Mouse (Mus musculus) left cerebral cortex, adult 11 months (tissue): ENCODE data around the gene Mapk8ip1.

ENCODE experiments used
- DNase-seq: peaks from one replicate; pipeline ENCODE4 v3.0.0; 2022; ENCODE audit warnings: low spot score

Gene Mapk8ip1

DNA sequence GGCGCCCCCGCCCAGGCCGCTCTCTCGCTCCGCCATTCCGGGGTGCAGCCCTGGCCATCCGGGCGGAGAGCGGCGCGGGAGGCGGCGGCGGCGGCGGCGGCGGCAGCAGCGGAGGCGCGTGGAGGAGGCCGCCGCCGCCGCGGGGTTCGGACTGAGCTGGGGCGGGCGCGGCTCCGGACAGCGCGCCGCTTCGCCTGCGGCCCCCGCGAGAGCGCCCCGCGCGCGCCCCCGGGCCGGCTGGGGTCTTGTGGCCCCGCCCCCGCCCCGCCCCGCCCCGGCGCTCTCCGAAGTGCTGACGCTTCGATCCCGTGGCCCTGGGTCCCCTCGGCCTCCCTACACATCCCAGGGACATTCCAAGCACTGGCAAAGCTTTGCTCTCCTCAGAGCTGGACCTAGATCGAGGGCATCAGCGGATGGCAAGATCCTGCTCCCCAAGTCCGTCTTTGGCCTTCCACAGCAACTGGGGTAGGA, at the start of gene Mapk8ip1:
TSS of gene Mapk8ip1 (minus strand) at position 173 of the 471 bp plus-strand sequence.
- DNase-seq: no peak

DNA sequence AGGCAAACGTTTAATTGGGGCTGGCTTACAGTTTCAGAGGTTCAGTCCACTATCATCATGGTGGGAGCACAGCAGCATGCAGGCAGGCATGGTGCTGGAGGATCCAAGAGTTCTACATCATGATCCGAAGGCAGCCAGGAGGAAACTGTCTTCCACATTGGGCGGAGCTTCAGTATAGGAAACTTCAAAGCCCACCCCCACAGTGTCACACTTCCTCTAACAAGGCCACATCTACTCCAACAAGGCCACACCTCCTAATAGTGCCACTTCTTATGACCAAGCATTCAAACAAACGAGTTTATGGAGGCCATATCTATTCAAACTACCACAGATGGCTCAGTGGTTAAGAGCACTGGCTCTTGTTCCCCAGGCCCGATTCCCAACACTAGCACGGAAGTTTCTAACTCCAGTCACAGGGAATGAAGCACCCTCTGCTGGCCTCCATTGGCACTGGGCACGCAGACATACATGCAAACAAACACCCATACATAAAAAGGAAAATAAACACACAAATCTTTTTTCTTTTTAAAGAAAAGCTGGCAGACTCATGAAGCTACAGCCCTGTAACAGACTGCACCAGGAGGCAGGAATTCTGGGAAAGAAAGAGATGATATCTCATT, 46.2 kb upstream of the Mapk8ip1 start:
- DNase-seq: no peak

DNA sequence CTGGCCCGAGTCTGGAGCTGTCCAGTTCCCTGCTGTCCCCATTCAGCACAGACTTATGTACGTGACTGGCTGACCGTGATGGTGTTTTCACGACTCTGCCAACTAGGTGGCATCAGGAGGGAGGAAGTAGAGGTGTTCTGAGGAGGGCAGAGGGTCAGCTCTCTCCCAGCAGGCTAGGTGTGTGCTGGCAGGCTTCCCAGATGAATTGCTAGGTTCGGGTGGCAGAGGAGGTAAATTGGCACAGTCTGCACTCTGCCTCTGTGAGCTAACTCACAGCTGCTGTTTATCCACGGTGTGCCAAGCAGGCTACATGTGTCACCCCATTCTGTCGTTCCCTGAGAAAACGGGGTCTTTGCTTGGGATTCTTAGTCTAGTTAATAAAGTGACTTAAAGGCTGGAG, 45.6 kb upstream of the Mapk8ip1 start:
- no peak for DNase-seq

DNA sequence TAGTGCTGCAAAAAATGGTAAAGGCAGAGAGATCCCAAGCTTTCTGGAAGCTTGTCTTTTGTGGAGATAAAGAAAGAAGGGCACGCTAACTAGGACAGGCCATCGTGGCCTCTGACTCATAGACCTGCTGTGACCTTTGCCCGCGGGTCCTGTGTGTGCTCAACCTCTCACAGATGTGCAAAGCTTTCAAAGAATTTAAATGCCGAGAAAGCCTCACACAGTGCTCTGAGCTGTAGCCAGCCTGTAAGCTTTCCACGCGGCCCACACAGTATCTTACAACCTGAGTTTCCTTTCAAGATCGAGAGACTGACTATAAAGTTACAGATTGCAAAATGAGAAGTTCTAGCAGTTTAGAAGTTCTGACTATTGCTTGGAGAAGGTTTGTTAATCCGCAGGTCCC, 44.8 kb upstream of the Mapk8ip1 start:
- no peak for DNase-seq

DNA sequence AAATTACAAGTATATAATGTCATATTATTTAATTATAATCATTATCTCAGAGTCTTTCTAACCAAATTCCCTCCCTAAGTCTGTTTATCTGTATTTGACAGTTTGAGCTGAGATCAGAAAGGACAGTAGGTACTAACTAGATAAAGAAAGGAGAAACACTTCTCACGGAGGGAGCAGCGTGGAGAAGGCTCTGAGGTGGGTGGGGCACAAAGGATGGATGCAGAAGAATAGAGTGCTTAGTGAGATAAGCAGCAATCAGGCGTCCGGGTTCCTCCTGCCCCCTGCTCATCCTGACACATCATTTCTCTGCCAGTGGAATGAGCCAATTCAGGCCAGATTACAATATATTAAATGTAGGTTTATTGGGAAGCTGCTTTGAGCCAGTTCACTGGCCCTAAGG, 43.3 kb upstream of the Mapk8ip1 start:
- DNase-seq: no peak

DNA sequence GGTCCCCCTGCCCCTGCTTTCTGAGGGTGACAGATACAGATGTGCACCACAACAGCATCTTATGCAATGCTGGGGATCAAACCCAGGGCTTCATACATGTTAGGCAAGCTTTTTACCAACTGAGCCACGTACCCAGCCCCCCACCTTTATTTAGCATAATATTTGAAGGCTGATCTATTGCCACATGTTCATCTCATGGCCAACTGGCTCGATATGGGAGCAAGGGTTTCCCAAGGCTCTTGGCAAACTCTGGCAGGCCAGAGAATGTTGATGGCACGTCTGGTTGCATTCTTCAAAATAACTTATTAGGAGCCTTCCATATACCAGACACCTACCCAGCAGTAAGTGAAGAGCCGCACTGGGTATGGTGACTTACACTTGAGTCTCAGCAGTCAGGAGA, 42.2 kb upstream of the Mapk8ip1 start:
- DNase-seq: no peak

DNA sequence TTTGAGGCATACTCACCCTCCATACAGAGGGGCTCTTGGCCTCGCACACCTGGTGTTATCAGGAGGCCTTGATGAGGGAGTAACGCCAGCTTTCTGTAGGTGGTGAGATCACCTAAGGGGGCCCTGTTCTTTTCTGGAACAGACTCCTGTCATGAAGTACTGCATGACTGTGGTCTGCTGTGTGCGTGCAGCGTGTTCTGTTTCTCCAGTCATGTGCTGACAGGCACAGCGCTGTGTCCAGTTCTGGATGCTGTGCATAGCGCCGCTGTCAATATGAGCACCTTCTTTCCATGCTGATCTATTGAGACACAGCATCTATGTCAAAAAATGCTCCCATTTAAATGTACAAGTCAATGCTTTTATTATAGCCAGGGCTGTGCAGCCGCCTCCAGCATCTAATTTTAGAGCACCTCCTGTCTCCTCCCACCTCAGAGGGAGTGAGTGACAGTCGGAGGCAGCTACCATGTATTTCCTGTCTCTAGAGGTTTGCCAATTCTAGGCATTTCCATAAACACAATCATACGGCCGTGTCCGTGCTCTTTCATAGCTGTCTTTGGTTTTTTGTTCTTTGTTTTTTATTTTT, 41.4 kb upstream of the Mapk8ip1 start:
- no peak for DNase-seq

DNA sequence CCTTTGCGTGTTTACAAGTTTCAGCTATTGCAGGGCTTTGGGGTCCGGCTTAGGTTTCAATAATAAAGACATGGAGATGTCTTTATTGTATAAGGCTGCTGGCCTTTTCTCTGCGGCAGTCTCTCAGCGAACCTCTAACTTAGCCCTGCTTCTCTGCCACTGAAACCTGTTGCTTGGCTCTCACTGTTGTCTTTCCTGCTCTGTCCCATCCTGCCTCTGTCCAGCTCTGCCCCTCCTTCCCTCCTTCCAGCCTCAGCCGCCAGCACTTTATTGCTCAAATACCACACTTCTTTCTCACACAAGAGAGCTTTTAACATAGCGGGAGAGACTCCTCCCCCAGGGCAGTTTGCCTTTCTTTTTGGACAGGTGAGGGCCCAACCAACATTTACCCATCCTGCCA, 39.4 kb upstream of the Mapk8ip1 start:
- no peak for DNase-seq

DNA sequence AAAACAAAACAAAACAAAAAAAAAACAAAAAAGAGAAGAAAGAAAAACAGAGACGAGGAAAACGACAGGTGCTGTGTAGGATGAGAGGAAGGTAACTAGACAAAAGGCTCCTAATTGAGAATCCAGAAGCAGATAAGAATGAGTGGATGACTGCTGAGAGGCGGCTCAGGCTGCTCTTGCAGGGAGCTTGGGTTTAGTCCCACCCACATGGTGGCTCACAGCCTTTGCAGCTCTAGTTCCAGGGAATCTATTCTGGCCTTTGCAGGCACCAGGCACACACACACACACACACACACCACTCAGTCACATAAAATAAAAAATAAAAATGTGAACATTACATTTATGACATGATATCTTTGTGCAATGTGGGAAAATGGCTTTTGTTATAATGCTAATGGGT, 37.5 kb upstream of the Mapk8ip1 start:
- no peak for DNase-seq

DNA sequence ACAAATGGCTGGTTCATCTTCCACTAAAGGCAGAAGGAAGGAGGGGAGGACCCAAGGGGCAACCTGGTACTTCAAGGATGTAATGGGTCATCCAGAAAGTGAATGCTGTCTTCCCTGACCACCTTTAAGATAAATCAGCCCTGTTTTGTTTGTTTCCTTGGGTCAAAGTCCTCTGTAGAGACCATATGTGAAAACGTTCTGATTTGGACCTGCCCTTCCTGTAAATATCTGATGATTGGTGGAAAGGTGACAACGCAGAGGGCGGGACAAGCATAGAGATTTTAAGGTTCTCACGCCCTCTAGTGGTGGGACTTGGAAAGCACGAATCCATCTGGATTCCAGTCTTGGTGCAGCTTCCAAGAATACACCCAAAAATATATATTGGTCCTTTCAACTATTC, 36.8 kb upstream of the Mapk8ip1 start:
- DNase-seq: peak; percentile 80

DNA sequence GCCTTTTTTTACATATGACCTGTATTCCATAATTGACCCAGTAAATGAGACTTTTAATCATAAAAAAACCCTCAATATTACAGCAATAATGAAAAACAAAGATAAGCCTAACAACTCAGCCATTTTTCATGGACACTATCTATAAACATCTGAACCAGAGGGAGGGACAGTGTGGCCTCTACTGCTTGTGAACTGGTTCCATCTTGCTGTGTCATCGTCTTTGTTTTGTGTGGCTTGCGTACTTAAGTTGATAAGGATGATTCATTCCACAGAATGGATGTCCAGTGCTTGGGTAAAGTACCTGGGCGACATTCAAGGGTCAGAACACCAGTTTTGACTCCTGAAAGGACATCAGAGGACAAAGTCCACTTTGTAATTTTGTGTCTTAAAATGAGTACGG, 36.3 kb upstream of the Mapk8ip1 start:
- DNase-seq: no peak

DNA sequence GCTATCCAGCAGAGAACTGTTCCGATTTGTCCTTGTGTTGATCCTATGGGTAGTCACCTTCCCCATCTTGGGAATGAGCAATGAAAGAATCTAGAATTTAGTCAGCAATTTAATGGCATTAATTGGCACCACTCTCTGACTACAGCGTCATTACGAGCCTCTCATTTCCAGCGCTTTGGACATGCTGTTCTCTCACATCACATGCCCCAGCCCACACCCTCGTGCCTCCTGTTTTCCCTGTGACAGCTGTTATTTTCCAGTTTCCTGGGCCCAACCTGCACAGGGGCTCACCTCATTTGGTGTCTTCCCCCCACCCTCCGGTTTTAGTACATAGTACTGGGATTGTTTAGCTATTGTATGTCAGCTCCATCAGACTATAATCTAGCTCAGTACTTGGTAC, 34.0 kb upstream of the Mapk8ip1 start:
- DNase-seq: no peak

DNA sequence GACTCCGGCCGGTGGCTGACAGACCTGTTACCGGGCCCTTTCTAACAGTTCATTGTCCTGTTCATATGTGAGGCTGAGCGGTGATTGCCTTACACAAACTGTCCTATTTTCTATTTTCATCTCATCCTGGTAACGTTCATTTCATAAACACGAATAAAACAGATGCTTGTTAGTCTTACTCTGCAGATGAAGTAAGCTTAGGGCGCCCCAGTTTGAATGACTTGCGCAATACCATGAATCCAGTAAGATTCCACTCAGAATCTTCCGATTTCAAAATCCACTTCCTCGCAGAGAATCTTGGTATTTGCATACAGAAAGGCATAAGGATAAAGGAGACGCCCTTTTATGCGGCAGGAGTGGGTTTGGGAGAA, 33.3 kb upstream of the Mapk8ip1 start:
- no peak for DNase-seq

DNA sequence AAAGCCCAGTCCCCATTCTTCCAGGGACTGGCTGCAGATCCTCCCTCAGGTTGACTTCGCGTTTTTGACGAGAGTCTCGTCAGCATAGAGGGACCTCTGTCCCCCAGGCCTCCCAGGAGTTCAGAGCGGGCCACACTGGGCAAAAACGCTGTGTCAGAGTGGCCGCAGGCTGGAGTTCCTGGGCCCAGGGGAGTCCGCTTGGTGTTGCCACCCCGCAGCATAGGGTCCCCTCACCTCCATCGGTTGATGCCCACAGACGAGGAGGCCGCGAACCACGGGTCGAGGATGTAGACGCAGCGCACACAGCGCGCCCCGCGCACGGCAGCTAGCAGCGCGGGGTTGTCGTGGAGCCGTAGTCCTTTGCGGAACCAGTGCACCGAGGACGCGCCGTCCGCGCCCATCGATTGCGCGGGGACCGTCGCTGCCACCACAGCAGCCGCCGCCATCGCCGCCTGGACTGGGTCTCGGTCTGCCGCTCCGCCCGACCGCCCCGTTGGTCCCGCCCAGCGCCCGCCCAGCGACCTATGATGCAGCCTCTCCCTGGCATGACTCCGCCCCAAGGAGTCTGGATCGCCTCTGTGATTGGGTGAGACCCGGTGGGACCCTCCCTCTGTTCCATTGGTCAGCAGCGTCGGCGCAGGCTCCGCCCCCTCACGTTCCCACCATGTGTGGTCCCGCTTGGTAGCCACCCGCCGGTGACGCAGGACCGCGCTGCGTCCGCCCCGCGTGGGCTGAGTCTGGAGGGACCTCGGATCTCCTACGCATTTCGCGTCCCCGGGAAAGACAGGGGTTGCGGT, 32.7 kb upstream of the Mapk8ip1 start, which contains the start of gene Cry2:
TSS of gene Cry2 (minus strand) at position 466 of the 797 bp plus-strand sequence.
- DNase-seq: peak; percentile 99

DNA sequence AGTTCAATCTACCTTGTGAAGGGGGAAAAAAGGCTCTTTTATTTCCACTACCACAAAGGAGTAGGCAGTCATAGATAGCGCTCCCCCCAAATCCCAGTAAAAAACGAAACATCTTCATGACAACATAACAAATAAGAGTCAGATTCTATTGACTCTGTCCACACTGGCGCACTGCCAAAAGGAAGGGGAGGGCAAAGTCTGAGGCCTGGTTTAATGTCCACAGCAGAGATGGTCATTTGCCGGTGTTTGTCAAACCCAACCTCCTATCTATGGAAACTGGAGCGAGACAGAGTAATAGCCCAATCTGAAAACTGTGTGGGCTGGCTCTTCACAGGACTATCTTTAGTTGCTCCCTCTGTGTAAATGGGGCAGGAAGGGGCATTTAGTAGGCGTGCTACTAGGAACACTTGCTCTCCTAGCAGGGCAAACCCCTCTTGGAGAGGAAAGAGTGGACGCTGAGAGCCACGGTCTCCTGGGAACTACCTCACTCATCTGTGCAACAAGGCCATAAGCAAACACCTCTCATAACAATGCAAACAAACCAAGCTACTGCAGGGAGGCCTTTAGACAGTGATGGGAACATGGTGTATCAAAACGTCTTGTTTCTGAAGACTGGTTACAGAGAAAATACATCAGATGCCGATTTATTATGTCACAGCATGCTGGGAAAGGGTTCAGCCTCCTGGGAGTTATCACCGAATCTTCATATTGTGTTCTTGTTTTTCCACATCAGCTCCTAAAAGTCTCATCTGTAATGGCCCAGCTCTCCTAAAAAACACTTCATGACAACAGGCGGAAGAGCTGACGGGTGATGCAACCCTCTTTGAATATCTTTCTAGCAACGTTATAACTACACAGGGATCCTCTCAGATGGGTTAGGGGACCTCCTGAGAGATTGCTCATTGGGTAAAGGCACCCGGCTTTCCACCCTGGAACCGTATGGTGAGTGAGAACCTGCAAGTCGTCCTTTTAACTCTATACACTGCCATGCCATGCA, 31.5 kb upstream of the Mapk8ip1 start:
- no peak for DNase-seq

DNA sequence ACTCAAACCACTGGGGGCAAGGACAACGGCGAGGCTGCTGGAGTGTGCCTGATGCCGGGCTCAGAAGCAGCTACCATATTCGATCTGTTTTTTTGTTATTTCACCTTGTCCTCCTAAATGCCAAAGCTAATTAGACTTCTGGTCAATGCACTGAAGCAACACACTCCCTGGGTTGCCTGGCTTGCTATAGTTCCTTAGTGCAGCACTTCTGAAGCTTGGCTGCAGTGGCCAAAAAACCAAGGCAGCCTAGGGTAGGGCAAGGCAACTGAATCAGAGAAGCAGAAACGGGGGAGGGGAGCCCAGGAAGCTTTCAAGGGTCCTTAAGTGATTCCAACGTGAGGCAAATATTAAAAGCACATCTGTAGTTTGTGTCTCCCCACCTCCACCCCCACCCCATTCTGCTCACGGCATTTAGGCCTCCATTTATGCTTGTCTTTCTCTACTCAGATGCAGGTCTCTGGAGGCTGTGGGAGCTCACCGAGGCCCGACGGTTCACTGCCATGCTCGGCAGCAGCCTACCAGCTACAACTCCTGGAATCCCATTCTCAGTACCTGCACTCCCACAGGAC, 30.6 kb upstream of the Mapk8ip1 start:
- DNase-seq: no peak

DNA sequence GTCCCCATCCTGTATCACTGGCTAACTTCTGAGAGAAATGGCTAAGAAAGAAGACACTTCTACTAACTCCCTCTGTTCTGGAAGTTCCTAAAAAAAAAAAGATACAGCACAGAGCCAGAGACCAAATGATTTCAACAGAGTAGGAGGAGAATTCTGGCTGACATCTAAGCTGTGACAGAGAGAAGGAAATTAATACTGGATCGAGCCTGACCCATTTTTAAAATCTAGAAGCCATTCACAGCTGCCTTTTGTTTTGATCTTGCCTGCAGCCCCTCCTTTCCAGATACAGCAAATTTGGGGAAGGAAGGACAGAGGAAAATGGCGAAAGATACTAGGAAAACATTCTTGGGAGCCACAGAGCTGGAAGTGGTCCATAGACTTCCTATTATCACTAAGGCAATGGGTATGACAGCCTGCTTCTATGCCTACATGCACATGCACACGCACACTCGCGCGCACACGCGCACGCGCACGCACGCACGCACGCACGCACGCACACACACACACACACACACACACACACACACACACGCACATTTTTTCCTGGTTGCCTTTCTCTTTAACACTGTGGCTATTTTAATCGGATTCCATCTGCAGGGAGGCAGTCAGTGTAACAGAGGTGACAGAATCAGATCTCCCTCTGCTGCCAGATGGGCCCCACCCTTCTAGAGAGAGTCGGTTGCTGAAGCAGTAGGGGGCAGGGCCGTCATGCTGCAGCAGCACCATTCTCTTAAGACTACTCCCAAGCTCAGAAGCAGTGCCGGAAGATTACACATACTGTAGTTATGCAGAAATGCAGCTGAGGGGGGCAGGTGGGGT, 29.9 kb upstream of the Mapk8ip1 start:
- DNase-seq: peak; percentile 58

DNA sequence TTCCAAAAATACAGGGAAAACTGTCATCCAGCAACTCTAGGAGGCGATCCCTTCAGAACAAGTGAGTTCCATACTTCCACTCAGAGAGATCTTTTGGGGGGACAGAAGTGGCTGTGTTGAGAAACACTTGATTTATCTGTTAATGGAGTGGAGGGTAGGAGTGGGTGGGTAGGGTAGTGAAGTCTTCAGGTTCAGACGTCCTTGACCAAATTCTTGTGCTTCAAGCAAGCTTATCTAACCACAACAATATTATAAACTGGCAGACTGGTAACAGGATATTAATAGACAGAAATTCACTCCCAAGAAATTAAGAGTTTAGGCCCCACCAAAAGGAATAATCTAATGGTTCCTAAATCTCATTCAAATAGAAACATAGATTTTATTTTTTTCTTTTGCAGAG, 29.0 kb upstream of the Mapk8ip1 start:
- no peak for DNase-seq

DNA sequence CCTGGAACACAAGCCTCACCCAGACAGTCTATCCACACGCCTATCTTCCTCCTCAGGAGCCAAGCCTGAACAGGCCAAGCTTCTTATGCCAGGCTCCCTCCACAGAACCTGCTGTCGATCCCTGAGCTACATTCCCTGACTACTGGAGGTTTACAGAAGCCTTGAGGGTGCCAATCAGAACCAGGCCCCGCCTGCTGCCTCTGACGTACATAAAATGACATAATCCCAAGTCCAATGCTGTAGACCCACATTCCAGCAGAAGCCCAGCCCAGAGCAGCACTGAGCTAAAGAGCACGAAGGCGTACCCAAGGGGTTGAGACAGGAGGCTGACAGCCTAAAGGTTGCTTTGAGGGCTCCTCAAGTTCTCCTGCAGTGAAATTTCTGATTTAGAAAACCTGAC, 26.8 kb upstream of the Mapk8ip1 start:
- DNase-seq: peak; percentile 82

DNA sequence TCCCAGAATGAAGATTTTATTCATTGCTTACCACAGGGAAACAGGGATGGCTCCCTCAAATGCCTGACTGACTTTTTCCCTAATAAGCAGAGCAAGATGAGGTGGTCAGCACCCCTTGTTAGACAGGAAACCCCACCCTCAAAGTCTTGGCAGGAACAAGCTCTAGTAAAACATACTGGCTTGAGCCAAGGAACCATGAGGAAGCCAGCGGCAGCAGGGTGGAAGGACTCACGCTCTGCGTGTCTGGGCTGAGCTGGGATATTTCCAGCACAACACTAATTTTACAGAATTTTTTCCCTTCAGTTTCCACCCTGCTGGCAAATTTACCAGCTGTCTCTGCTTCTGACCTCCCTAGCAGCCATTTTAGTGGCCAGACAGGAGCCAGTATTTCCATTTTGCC, 25.4 kb upstream of the Mapk8ip1 start:
- no peak for DNase-seq

DNA sequence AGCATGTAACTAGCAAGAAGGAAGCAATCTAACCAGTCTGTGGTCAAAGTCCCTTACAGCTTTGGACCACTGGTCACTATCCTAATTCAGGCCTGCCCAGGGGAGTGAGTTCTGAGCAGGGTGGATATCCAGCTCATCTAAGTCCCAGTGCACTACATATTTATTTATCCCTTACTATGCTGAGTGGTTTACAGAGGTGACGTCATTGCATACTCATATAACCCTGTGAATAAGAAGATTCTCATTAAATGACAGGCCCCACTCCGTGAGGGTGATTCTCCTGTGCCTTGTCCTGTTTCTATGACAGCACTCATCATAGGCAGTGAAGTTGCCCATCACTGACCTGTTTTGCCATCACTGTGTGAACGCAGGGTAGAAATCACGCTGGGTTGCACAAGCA, 24.3 kb upstream of the Mapk8ip1 start:
- DNase-seq: no peak
